Mouse (Mus musculus) embryo, embryonic 9.5 days (tissue): ENCODE results near the gene Sh3d19.
"Not testable (repeated sequence)": the region's sequence is repeated elsewhere in the genome, so short reads cannot be mapped to it uniquely, and the experiment has no call there.

Experiments
- DNase-seq: peaks from one replicate; pipeline ENCODE4 v3.0.0-alpha.2; 2017; ENCODE audit errors: extremely low spot score

Sh3d19 gene

GRCm38 (mm10) chr3:85980036-85980435 is 9.1 kb downstream of the Sh3d19 start:
- no peak for DNase-seq

DNA sequence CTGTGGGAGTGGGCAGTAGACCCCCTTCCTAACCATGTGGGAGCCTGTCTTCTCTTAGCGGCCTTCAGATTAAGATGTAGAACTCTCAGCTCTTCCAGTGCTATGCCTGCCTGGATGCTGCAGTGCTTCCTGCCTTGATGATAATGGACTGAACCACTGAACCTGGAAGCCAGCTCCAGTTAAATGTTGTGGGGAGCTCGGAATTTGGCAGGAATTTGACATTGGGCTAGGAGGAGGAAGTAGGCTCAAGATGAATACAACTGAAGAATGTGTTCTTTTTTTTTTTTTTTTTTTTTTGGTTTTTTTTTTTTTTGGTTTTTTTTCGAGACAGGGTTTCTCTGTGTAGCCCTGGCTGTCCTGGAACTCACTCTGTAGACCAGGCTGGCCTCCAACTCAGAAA is 10.9 kb downstream of the Sh3d19 start:
- not testable (repeated sequence) for DNase-seq

- DNase-seq: no peak
Observed at GRCm38 (mm10) chr3:85984537-85984936, 13.6 kb downstream of the Sh3d19 start.

GRCm38 (mm10) chr3:85987225-85987624 is 16.3 kb downstream of the Sh3d19 start:
- no peak for DNase-seq

- no peak for DNase-seq
Observed at GRCm38 (mm10) chr3:85991140-85991801, 20.4 kb downstream of the Sh3d19 start.

- no peak for DNase-seq
Observed at GRCm38 (mm10) chr3:85991802-85992156, 20.9 kb downstream of the Sh3d19 start.

DNA sequence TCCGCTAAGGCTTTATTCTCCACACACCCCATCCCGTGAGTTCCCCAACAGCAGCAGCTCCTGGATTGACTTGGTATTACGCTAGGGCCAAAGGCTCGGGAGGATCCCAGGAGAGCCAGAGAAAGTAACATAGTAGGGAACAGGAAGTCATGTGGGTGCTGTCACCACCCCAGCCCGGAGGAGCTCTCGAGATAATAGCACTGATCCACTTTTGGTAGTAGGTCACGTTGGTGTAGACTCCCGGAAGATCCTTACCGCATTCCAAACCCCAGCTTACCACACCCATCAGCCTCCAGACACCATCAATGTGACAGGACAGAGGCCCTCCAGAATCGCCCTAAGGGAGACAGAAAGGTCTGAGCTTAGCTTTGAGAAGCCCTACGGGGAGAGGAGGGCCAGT is 22.8 kb downstream of the Sh3d19 start:
- no peak for DNase-seq

- no peak for DNase-seq
Observed at GRCm38 (mm10) chr3:85994645-85995044, 23.7 kb downstream of the Sh3d19 start.

- no peak for DNase-seq
Observed at GRCm38 (mm10) chr3:86001271-86001670, 30.4 kb downstream of the Sh3d19 start.

GRCm38 (mm10) chr3:86002423-86002822 is 31.5 kb downstream of the Sh3d19 start, which contains the start of gene Prss48:
Gene Prss48, minus strand, starts transcription at chr3:86002491.
- peak; percentile 17 for DNase-seq

- DNase-seq: no peak
Observed at GRCm38 (mm10) chr3:86002940-86003339, 32.0 kb downstream of the Sh3d19 start.

DNA sequence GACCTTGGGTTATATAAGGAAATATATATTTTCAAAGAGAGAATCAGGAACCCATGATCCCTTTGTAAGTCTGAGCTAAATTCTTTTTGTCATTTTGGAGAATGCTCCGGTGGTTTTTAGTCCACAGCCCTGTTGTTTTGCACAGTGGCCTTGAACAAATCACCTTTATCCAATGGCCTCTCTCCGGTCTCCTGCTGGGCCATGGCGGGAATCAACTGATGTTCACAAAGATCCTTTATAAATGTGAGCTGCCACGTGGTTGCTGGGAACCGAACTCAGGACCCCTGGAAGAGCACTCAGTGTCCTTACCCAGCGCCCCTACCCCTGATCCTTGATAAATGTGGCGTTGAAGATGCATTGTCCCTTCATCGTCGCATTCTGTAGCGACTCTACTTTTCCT is 33.8 kb downstream of the Sh3d19 start:
- DNase-seq: no peak

DNA sequence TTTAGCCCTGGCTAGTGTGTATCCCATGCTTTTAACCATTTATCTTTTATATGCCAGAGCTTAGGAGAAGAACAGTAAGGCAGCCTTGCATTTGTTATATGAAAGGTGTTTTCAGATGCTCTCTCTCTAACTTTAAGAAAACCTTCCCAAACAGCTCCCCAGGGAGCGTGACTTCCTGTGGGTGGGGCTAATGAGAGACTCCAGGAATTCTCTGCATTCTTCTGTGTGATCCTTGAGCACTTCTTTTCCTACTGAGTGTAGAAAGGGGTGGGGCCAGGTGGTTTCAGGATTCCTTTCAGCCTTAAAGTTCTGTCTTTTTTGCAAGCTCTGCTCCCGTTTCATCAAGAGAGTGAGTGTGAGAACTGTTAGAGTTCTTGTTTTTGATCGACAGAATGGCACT is 39.7 kb downstream of the Sh3d19 start:
- DNase-seq: no peak

- no peak for DNase-seq
Observed at GRCm38 (mm10) chr3:86011373-86011772, 40.5 kb downstream of the Sh3d19 start.

GRCm38 (mm10) chr3:86011833-86012232 is 40.9 kb downstream of the Sh3d19 start:
- DNase-seq: no peak

DNA sequence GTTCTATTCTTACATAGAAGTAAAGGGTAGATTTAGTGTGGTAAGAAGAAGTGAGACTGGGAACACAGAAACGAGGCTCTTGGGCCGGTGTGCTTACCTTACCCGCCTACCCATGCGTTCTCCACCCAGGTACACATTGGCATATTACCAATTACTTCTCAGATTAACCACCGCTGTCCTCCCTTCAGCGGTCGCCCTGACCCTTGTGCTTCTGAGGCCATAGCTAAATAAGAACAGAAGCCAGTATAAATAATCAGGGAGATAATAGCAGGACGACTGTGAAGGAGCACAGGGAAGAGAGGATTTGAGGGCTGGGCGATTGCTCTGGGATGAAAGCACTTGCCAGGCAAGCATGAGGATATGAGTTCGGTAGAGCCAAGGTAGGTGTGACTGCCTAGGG is 42.9 kb downstream of the Sh3d19 start:
- no peak for DNase-seq

- no peak for DNase-seq
Observed at GRCm38 (mm10) chr3:86016965-86017364, 46.1 kb downstream of the Sh3d19 start.

- DNase-seq: no peak
Observed at GRCm38 (mm10) chr3:86017484-86017883, 46.6 kb downstream of the Sh3d19 start.

DNA sequence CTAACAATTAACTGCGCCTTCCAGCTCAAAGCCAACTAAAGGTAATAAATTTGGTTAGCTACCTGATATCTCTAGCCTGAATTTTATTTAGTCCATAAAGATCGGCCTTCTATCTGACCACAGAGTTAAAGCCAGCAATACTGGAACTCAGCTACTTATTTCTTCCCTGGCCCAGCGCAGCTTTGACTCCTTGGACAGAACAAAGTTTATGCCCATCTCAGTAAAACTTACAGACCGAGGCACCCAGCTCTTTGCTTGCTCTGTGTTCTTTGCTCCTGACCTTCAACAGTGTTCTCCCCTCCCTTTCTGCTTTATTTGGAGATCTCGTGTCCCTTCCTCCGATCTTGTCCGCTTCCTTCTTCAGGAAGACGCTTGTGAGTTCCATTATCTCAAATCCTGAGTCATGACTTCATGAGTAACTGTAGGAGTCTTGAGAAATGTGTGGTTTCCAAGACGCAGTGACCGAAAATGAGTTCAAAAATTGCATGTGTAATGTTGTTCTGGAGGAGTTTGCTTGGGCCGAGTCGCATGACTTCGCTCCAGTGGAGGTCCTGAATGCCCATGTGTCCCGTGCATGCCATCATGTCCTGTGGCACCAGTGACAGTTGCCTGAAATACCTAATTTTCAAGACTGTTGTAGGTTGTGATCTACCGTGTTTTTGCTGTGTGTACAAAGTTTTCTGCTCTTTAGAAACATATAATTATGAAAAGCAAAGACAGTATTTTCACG is 50.2 kb downstream of the Sh3d19 start:
- DNase-seq: no peak

DNA sequence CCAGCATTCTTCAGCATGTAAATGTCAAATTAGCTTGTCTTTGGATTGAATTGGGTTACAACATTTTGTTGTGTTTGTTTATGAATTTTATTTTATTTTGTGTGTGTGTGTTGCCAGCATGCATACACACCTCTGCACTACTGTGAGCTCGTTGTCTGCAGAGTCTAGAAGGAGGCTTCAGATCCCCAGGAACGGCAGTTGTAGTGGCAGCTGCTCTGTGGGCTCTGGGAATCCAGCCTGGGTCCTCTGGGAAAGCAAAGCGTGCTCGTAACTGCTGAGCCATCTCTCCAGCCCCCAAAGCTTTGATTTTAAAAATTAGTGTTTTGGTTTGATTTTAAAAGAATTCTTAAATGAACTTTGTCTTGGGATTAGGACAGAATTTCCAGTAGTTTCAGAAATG is 50.7 kb downstream of the Sh3d19 start:
- DNase-seq: no peak

DNA sequence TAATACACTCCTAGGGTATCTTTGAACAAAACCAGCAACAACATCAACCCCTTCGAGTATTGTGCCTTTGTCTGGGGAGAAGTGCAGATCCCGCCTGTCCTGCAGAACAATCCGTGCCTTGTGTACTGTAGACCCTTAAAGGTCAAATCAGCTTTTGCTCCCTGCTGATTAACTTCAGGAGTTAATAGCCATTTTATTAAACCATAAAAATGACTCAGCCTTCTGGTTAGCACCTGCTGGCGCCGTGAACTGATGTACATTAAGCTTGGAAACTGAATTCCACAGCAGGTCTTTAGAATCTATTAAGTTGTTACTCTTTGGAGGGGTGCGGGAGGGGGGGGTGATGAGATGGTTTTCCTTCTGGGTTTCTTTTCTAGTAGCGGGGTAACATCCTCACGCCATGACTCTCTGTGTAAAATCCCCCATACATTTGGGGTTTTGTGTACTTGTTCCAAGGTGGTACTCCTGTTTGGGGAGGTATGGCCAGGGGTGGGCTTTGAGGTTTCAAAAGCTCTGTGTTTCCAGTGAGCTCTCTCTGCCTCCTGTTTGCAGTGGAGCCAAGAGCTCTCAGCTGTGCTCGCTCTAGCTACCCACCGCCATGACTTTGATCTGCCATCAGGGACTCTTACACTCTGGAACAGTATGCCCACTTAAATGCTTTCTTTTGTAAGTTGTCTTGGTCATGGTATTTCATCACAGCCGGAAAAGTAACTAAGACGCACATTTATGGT is 53.3 kb downstream of the Sh3d19 start:
- no peak for DNase-seq

DNA sequence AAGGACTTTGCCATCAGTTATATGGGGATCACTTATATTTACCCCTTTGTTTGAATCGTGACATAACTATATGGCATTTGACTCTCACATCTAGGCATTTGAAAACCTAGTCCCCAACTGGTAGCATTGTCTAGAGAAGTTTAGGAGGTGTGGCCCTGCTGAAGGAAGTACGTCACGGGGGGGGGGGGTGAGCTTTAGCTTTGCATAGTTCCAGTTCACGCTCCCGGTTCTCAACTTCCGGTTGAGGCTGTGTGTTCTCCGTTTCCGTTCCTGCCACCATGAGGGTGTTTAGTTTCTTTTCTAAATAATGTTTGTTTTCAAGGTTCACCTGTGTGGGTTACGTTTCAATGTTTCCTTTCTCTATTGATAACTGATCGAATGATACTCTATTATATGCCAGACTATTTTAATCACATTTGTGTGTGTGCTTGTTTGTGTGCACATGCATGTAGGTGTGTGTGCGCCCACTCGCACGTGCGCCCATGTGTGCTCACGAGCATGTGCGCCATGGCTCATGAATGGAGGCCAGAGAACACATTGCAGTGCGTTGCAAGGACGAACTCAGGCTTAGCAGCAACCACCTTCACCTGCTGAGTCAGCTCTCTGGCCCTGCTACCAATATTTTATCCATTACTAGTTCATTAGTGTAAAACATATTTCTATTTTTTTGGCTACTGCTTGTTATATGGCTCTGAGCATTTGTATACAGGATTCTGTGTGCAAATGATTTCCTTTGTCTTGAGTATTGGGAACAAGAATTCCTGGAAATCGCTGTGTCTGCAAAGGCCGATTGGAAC is 54.6 kb downstream of the Sh3d19 start:
- no peak for DNase-seq
